ENCODE assay signal across 9 mouse cellular contexts in the genomic region with DNA sequence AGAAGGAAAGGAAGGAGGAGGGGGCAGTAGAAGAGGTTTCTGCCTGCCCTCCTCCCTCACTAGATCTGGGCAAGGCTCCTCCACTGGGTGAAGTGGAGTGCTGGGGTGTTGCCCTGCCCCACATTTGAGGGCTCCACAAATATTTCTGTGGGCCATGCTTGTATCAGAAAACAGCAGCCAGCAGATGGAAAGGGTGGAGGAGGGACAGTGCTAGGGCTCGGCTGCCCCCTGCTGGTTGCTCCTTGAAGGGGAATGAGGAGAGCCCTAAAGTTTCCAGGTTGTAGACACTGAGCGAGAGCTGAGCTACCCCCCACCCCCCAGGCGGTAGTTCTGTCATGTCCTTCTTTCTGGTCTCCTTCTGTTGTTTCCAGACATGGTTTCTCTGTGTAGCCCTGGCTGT. TPM values are rescaled to one million over a fixed set of nuclear protein-coding genes. Genes with fewer than 3 reads are reported as not detected.
A peak's percentile ranks its signal among the peaks of the same experiment; 100 is the strongest.
DNase-seq lines count a peak whose midpoint lies in the region; ATAC-seq and TF ChIP-seq lines count a peak whose summit lies in the region.
"Had no signal": no experiment of that assay in that cellular context is flagged by ENCODE, and none has a peak within 500 bp of the region (broad histone marks: within the 10 kb centered on the region; RNA-seq: fewer than 3 reads in every experiment).

No protein-coding gene starts in this region.

- peak; percentile 86 for TF ChIP-seq CTCF in stomach, postnatal 0 days (IDR thresholded peaks at IDR 0.05; ENCODE audit: low read depth)

- H3K4me1 ChIP-seq in liver, embryonic 12.5 days = peaks cover 30% of the 10 kb centered on the region
- H3K4me1 ChIP-seq in stomach, postnatal 0 days (replicated peaks; ENCODE audit: control insufficient read depth, insufficient read depth) = no peaks in the 10 kb centered on the region

- intact Hi-C loops in gastrocnemius, postnatal 36 days (cut with DNase I) = loop anchor here (2.0 kb wide), 1 partner anchor 246 kb away; no protein-coding TSS in a partner anchor

- H3K9me3 ChIP-seq in liver, embryonic 12.5 days (replicated peaks) = no peaks in the 10 kb centered on the region
- no peaks in the 10 kb centered on the region for H3K9me3 ChIP-seq in stomach, postnatal 0 days (ENCODE audit: control insufficient read depth, low read length)

- H3K4me2 ChIP-seq in liver, embryonic 12.5 days = no peak overlapping the region
- H3K4me2 ChIP-seq in stomach, postnatal 0 days (replicated peaks; ENCODE audit: low read depth) = no peak overlapping the region

- DNase-seq in A20 (ENCODE audit: low read depth, low spot score) = peak; percentile 77
- peak; percentile 78 for DNase-seq in R1 (ENCODE audit: low read depth, low spot score)
- DNase-seq in cerebellum, postnatal 4 days (ENCODE audit: low spot score in 2 of 2) = peak; percentile 59 to 78
- peak; percentile 48 to 60 for DNase-seq in gastrocnemius, postnatal 36 days
- DNase-seq in kidney, adult 9 months = peak; percentile 70
- peak; percentile 74 for DNase-seq in neural tube, embryonic 10.5 days (ENCODE audit: extremely low spot score, low spot score)
- peak; percentile 82 for DNase-seq in stomach, postnatal 0 days (ENCODE audit: low spot score)

- no peak overlapping the region for H3K4me3 ChIP-seq in liver, embryonic 12.5 days
- H3K4me3 ChIP-seq in stomach, postnatal 0 days (ENCODE audit: low read depth, low read length) = no peak overlapping the region
- H3K4me3 ChIP-seq: erythroblast, embryonic 14.5 days had no signal

- ATAC-seq in liver, embryonic 12.5 days = peak; percentile 25; the same call in 1 of the 2 replicates
- ATAC-seq in stomach, postnatal 0 days (ENCODE audit: low FRiP score, low TSS enrichment) = peak; percentile 59

- 12% methylated on average over 3 of the region's 3 CpGs for WGBS in liver, embryonic 12.5 days (ENCODE audit: insufficient replicate concordance)
- WGBS in stomach, postnatal 0 days = 33% methylated on average over 3 of the region's 3 CpGs

- no peak overlapping the region for H3K9ac ChIP-seq in liver, embryonic 12.5 days
- H3K9ac ChIP-seq in stomach, postnatal 0 days (ENCODE audit: low read length) = no peak overlapping the region

- no peak for TF ChIP-seq EP300 in stomach, postnatal 0 days (optimal IDR thresholded peaks at IDR 0.05)

- no peak overlapping the region for H3K27ac ChIP-seq in liver, embryonic 12.5 days
- no peak overlapping the region for H3K27ac ChIP-seq in stomach, postnatal 0 days (replicated peaks)

- H3K27me3 ChIP-seq in liver, embryonic 12.5 days (replicated peaks) = peaks cover 10% of the 10 kb centered on the region; the same call in 1 of the 2 replicates
- no peaks in the 10 kb centered on the region for H3K27me3 ChIP-seq in stomach, postnatal 0 days (ENCODE audit: control insufficient read depth, insufficient read depth, low read length)

- no peaks in the 10 kb centered on the region for H3K36me3 ChIP-seq in liver, embryonic 12.5 days
- no peaks in the 10 kb centered on the region for H3K36me3 ChIP-seq in stomach, postnatal 0 days (ENCODE audit: control insufficient read depth, insufficient read depth, low read length)

RNA-seq across cellular contexts. Expression of a gene that starts 26.9 kb away (rescaled TPM):
- under 1 TPM; 0.59 to 0.61 TPM for total RNA-seq in gastrocnemius, postnatal 36 days (2021)
- polyA plus RNA-seq in liver, embryonic 12.5 days (2016; fragmentation: Nextera tagmentation; extraction: Ambion mirVana) = 11.9 and 13.3 TPM in 2 replicates
- 2.3 and 2.4 TPM in 2 replicates for polyA plus RNA-seq in stomach, postnatal 0 days (2015; fragmentation: Nextera tagmentation; extraction: Ambion mirVana)
